Mouse (Mus musculus) ES-E14 (cell line): ENCODE results near the gene Olfr552.

Source experiments
- CHD2 ChIP-seq: IDR thresholded peaks from 2 replicates; pipeline ENCODE4 v1.6.1; 2014; ENCODE audit warnings: mild to moderate bottlenecking, low read depth, low read length, inconsistent platforms
- HCFC1 ChIP-seq: IDR thresholded peaks from 2 replicates; pipeline ENCODE4 v1.6.1; 2012; ENCODE audit warnings: low read length, inconsistent platforms, borderline replicate concordance; ENCODE audit not compliant: insufficient read depth
- ZC3H11A ChIP-seq: IDR thresholded peaks from 2 replicates; pipeline ENCODE4 v1.6.1; 2012; ENCODE audit warnings: low read depth, mild to moderate bottlenecking, inconsistent platforms, low read length, borderline replicate concordance
- ZNF384 ChIP-seq: IDR thresholded peaks from 2 replicates; pipeline ENCODE4 v1.6.1; 2012; ENCODE audit warnings: low read depth, low read length, inconsistent platforms

DNA sequence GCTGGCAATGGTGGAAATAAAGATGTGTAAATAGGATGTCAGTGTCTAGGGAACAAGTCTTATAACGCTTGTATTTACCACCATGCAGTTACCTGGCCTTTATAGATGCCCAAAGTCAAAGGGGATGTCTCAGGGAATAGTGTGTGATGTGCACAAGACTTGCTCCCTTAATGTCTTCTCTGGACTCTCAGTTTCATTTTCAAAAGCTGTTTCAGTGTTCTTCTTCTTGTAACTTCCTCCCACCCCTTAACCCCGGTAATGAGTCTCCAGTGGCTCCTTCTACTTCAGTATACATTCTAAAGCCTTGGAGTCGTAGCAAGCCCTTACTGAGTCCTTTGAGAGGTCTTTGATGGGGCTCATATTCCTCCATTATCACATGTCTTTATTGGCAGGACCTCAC is 44.3 kb upstream of the Olfr552 start:
- no peak for TF ChIP-seq ZNF384
- TF ChIP-seq CHD2 = no peak
- no peak for TF ChIP-seq ZC3H11A
- no peak for TF ChIP-seq HCFC1
